Mouse (Mus musculus): Measurements from ENCODE around the gene Skiv2l.
"Not testable (repeated sequence)": the region's sequence is repeated elsewhere in the genome, so short reads cannot be mapped to it uniquely, and the experiment has no call there.

The Skiv2l gene

DNA sequence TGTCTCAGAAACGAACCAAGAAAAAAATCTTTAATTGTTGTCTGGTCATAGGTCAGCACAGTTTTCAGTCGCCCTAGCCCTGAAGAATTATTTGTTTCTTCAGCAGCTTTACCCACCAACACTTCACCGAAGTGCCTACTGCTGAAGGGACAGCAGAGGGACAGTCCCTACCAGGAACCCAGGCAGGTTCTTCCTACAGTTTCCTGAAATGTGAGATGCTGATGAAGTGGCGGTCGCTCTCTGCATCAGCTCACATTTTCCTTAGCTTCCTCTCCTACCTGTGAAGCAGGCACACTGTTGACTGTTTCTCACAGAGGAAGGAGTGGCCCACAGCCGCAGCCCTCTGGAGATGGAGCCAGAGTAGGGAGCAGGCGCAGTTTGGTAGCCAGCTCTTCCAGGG is 16.0 kb upstream of the Skiv2l start:
- DNase-seq, result no peak

GRCm38 (mm10) chr17:34862416-34863081 is 12.5 kb upstream of the Skiv2l start, which contains the start of gene Cfb:
TSS of gene Cfb (minus strand) at chr17:34862518.
- DNase-seq, result no peak

DNA sequence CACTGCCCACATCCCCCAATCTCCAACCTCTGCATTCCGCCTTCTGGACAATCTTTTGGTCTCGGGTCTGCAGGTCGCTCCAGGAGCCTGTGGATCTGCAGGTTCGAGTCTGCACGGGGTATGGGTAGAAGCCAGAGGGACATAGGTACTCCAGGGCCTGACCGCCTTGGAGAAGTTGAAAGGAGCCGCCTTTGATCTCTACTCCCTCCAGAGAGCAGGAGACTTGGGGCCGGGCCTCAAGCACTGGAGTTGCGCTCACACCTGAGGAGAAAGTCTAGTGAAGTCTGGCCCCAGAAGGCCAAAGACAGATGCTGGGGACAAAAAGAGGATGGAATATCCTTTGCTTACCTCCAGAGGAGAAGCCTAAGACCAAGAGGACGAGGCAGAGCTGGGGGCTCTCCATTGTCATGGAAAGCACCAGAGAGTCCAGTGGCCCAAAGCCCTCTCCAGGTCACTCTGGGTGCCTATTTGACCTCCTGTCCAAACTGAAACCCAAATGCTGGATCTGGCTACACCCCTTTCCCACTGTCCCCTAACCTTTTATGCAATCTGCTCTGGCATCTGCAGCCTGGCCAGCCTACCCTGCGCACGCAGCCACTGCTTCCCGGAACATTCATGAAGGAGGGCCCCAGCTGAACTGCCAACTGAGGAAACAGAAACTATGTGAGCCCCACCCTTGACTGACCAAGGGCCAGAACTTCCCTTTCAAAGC is 11.8 kb upstream of the Skiv2l start:
- DNase-seq, result no peak

- DNase-seq, result no peak
These were observed 10.5 kb upstream of the Skiv2l start for GRCm38 (mm10) chr17:34860514-34860913.

DNA sequence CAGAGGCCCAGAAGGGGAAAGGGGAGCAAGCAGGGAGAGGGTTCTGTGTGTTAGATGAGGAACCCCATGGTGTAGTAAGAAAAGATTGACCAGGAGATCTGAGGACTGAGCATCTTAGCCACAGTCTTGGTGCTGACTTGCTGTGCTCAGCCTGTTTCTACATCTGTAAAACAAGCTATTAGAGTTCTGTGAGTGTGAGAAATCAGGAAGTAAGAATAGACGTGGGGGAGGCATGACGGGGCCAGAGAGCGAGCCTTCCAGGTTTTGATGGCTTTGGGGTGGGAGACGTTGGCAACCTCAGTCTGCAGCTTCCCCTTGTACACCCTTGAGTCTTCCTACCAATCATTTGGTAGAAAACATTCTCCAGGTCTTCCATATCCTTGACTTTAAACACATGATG is 8.7 kb upstream of the Skiv2l start:
- DNase-seq, result peak in 1 of 2 experiments; percentile 1

GRCm38 (mm10) chr17:34855825-34856224 is 5.8 kb upstream of the Skiv2l start:
- DNase-seq, result no peak

DNA sequence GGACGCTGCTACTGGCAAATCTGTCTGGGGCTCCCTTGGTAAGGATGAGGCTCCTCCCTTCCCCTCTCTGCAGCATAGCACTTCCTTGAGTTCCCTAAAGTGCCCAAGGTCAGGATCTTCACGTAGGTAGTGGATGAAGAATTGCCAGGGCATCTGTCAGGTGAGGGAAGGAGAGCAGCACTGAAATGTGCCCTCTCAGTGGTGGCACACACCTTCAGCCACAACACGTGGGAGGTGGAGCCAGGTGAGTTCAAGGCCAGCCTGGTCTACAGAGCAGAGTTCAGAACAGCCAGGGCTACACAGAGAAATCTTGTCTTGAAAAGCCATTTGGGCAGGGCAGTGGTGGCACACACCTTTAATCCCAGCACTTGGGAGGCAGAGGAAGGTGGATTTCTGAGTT is 4.8 kb upstream of the Skiv2l start:
- no peak for DNase-seq

DNA sequence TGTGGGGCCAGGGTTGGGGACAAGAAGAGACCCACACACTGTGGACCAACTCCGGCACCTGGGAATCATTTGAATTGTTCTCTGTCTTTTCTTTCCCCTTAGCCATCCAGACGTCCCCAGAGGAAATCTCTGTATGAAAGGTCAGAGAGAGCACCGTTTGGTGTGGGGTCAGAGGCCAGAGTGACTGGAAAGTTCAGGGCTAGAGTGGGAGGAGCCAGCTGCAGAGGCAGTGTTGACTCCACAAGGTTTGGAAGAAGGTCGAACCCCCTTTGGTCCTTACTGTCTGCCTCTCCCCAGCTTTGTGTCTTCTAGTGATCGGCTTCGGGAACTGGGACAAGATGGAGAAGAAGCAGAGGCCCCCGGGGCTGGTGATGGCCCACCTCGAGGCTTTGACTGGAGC is 3.5 kb upstream of the Skiv2l start:
- no peak for DNase-seq

- no peak for DNase-seq
These were observed 611 bp upstream of the Skiv2l start for GRCm38 (mm10) chr17:34850517-34851125.

DNA sequence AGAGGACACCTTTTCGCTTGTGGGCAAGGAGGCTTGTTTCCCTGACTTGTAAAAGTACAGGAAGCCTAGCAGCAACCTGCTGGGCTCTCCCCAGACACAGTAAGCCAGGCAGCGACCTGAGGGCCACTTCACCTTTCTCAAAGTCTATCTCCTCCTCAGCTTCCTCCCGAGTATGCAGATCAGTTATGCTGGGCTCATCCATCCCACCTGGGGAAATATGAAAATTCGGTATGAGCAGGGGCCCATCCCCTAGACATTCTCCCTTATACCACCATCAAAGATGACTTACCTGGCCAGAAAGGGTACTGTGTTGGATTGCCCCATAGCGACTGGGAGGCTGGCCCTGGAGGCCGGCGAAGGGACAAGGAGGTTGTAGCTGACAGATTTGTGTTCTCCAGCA is 2.4 kb downstream of the Skiv2l start:
- no peak for DNase-seq

DNA sequence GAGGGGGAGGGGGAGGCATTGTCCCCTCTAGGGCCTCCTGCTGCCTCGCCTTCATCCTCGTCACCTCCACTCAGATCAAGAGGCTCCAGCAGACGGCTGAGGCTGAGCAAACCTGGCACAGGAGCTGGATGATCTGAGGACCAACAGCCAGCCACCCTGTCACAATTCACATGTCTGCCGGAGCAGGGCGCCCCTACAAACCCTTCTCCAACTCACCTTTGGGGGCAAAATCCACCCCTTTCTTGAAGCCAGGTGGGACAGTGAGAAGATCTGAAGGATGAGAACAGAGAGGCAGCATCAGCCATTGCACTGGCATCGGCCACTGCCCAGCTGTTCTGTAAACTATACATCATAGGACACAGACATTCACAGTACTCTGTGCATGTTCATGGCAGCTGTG is 2.8 kb downstream of the Skiv2l start:
- DNase-seq, result no peak

DNA sequence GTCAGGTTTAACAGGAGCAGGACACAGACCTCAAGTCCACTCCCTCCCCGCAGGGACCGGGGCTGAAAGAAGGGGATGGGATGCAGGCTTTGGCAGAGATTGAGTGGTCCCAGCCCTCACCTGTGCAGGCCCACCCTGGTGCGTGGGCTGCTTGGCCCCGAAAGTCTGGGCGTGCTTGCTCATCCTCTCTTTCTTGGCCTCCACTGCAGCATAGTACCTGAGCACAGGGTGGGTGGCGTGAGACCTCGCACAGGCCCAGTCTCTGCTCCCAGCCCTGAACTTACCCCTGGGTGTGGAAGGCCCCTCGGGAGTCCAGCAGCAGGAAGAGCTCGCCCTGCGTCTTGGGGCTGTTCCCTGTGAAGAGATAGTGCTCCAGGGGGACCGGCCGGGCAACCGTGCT is 5.1 kb downstream of the Skiv2l start:
- no peak for DNase-seq

- no peak for DNase-seq
These were observed 9.2 kb downstream of the Skiv2l start for GRCm38 (mm10) chr17:34840736-34841307.

DNA sequence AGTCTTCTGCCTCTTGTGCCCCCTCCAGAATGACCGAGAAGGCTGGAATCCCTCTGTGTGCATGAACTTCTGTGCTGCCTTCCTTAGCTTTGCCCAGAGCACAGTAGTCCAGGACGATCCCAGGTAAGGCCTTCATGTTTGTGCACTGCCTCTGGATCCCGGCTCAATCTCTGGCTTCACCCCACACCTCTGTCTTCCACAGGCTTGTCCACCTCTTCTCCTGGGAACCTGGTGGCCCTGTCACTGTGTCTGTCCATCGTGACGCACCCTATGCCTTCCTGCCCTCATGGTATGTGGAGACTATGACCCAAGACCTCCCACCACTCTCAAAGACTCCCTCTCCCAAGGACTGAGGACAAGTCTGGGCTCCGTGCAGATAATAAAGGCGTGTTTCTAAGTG is 11.2 kb downstream of the Skiv2l start:
- no peak for DNase-seq

- DNase-seq, result peak in 1 of 2 experiments; percentile 33
These were observed 12.3 kb downstream of the Skiv2l start for GRCm38 (mm10) chr17:34837464-34838324.

DNA sequence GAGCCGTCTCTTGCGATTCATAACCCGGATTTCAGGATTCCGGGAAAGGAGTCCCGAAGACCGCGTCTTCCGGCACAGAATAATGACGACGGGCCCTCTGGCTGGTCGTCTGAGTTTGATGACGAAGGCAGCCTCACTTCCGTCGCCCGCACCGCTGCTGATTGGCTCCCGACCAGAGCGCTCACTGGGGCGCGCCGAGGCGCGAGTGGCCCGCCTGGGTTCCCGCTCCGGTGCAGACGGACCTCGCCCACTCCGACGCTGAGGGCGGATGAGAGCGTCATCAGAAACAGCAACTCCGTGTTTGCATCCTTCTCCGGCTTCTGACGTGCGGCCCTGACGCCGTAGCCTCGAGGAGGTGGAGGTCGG is 13.2 kb downstream of the Skiv2l start, which contains the start of the genes Stk19 and Dxo:
Gene Stk19, minus strand, starts transcription at position 90 of the 366 bp plus-strand sequence.
Gene Dxo, plus strand, starts transcription at position 164 of the 366 bp plus-strand sequence.
- DNase-seq, result peak; percentile 89 to 92

- DNase-seq, result no peak
These were observed 13.7 kb downstream of the Skiv2l start for GRCm38 (mm10) chr17:34836155-34836855.

GRCm38 (mm10) chr17:34830776-34831175 is 19.2 kb downstream of the Skiv2l start:
- DNase-seq, result not testable (repeated sequence)

DNA sequence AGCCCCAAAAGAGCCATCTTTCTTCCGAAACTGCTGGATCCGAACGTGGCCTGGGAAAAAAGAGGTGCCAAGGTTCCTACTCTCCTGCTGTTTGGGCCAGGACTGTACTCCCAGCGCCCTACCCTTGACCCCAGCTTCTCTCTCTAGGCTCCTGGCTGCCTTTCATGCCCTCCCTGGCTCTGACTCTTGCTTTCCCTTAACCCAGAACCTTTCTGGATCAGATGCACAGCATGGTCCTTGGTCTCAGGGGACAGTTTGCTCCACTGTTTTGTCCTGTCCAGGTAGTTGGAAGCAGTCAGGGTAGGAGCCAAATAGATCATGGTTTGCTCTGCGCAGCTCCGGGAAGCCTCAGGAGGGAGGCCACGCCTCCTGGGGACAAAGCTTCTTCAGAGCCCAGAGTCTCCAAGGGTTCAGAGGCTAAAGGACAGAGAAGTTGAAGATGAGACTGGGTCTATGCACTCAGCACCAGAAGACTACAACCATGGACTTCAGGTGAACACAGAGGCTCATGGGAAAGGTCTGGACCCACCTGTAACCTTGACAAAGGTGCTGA is 35.1 kb downstream of the Skiv2l start:
- no peak for DNase-seq

- not testable (repeated sequence) for DNase-seq
These were observed 36.3 kb downstream of the Skiv2l start for GRCm38 (mm10) chr17:34813747-34814146.

DNA sequence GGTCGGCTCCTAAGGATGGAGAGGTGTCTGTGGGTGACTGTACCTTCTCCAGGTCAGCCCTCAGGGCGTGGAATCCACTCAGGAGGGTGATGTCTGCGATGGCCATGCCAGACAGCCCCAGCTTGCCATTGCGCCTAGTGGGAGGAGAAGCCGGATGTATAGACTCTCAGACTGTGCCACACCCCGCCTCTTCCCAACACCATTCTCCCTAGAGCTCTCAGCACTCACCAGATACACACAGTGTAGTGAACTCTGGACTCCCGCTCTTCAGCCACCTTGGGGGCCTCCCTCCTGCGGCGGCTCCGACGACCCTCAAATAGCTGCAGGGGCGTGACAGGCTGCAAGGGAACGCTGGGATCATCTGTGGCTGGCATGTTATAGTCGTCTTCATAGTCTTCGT is 38.7 kb downstream of the Skiv2l start:
- no peak for DNase-seq

DNA sequence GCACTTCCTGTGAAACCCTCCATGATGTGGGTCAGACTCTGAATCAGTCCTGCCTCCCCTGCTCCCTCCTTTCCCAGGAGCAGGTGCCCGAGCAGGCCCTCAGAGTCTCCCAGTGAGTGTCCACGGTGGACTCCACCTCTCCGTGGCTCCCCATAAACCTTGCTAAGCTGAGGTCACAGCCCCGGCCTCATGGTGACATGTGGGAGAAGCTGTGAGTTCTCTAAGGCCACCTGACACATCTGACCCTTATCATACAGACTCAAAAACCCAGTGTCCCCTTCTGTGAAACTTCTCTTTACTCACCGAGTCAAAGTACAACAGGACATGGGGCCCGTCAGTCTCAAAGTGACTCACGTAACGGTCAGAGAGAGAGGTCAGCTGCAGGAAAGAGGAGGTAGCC is 39.2 kb downstream of the Skiv2l start:
- DNase-seq, result not testable (repeated sequence)
